Mouse (Mus musculus) ES-Bruce4 (cell line): ENCODE measurements around the gene Tmem178.

Source experiments
- CTCF ChIP-seq: IDR thresholded peaks from one replicate; pipeline ENCODE4 v1.8.1; 2011; ENCODE audit warnings: low read depth, low read length
- POLR2A ChIP-seq: IDR thresholded peaks from one replicate; pipeline ENCODE4 v1.8.1; 2011; ENCODE audit warnings: low read length; ENCODE audit not compliant: insufficient read depth

GRCm38 (mm10) chr17:81045115-81045514 lies 100.7 kb downstream of the Tmem178 start:
- TF ChIP-seq CTCF (no peak), POLR2A (no peak)
